Mouse (Mus musculus) cortical plate, adult 2 months (tissue): ENCODE data around the gene Dok5. TPM values are rescaled to one million over a fixed set of nuclear protein-coding genes. Genes with fewer than 3 reads are reported as not detected.

Experiments
- H3K27ac ChIP-seq: fragments of 200-500 bp; 2 replicates; pipeline ENCODE4 v1.5.1; 2012; ENCODE audit warnings: low read length, control low read depth, inconsistent platforms; ENCODE audit not compliant: insufficient read depth
- H3K4me1 ChIP-seq: fragments of 200-500 bp; 2 replicates; pipeline ENCODE4 v1.6.1; 2011; ENCODE audit warnings: low read length; ENCODE audit not compliant: control insufficient read depth, insufficient read depth
- H3K4me3 ChIP-seq: fragments of 200-500 bp; 2 replicates; pipeline ENCODE4 v1.5.1; 2011; ENCODE audit warnings: mild to moderate bottlenecking, low read length, control low read depth; ENCODE audit not compliant: insufficient read depth
- CTCF ChIP-seq: fragments of 200-500 bp; IDR thresholded peaks from 2 replicates; pipeline ENCODE4 v1.5.1; 2011; ENCODE audit warnings: mild to moderate bottlenecking, control low read depth, low read length; ENCODE audit not compliant: insufficient read depth; ENCODE audit errors: extremely low read depth
- POLR2A ChIP-seq: fragments of 200-500 bp; IDR thresholded peaks from 2 replicates; pipeline ENCODE4 v1.6.1; 2011; ENCODE audit warnings: mild to moderate bottlenecking, low read length, control low read depth; ENCODE audit not compliant: insufficient read depth; ENCODE audit errors: extremely low read depth
- polyA plus RNA-seq: library from polyadenylated mRNA; depleted of rRNA; stranded (reverse); fragments of >200 nt; gene quantifications from 2 replicates; pipeline ENCODE4 v1.2.3, GENCODE M21; 2012

The Dok5 gene
- polyA plus RNA-seq, 1 experiment: 32.9 TPM

- no peaks in the 10 kb centered on the region for H3K4me1 ChIP-seq
- TF ChIP-seq POLR2A (no peak), CTCF (no peak)
- no peak overlapping the region for H3K27ac ChIP-seq
- H3K4me3 ChIP-seq: no peak overlapping the region
These were observed 11.2 kb upstream of the Dok5 start for GRCm38 (mm10) chr2:170720386-170720785.

GRCm38 (mm10) chr2:170724136-170724535 lies 7.5 kb upstream of the Dok5 start:
- no peak overlapping the region for H3K27ac ChIP-seq
- no peak for TF ChIP-seq CTCF
- TF ChIP-seq POLR2A: no peak
- H3K4me3 ChIP-seq: no peak overlapping the region
- H3K4me1 ChIP-seq: no peaks in the 10 kb centered on the region

GRCm38 (mm10) chr2:170724716-170725115 lies 6.9 kb upstream of the Dok5 start:
- no peaks in the 10 kb centered on the region for H3K4me1 ChIP-seq
- H3K27ac ChIP-seq: no peak overlapping the region
- TF ChIP-seq POLR2A: no peak
- no peak overlapping the region for H3K4me3 ChIP-seq

GRCm38 (mm10) chr2:170725796-170726195 lies 5.8 kb upstream of the Dok5 start:
- no peak for TF ChIP-seq POLR2A
- Histone ChIP-seq H3K4me1 (peaks cover 4% of the 10 kb centered on the region), H3K27ac (no peak overlapping the region), H3K4me3 (no peak overlapping the region)

DNA sequence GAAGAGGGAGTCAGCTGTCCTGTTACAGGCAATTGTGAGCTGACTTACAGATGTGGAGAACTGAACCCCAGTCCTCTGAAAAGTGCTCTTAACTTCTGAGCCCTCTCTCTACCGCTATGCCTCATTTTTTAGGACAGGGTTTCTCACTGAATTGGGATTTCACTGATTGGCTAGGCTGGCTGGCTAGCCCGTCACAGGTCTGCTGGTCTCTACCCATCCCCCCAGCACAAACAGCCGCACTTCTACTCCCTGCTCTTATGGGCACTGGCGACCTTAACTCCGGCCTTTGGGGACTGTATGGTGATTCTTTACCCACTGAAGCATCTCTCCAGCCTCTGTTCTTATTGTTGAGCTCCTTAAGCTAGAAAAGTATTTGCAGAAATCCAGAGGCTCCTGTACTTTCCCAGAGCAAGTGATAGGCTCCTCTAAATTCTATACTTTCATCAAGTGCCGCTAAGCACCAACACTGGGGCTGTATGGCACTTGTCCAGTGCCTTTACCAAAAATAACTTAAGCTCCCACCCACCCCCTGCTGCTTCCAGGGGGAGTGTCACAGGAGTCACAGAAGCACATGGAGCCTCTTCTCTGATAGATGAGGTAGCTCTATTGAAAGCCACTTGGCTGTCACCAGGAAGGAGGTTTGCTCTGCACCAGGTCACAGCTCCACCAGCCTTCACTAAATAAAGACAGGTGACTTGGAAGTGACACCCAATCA lies 4.5 kb upstream of the Dok5 start:
- H3K27ac ChIP-seq: no peak overlapping the region
- TF ChIP-seq POLR2A (no peak), CTCF (no peak)
- peaks cover 9% of the 10 kb centered on the region for H3K4me1 ChIP-seq
- H3K4me3 ChIP-seq: no peak overlapping the region

- TF ChIP-seq CTCF (no peak), POLR2A (no peak)
- H3K4me3 ChIP-seq: no peak overlapping the region
- peaks cover 9% of the 10 kb centered on the region for H3K4me1 ChIP-seq
These were observed 2.7 kb upstream of the Dok5 start for GRCm38 (mm10) chr2:170728864-170729263.

GRCm38 (mm10) chr2:170729661-170730060 lies 1.9 kb upstream of the Dok5 start:
- H3K4me3 ChIP-seq: no peak overlapping the region
- TF ChIP-seq POLR2A (no peak), CTCF (no peak)
- no peak overlapping the region for H3K27ac ChIP-seq
- H3K4me1 ChIP-seq: peaks cover 9% of the 10 kb centered on the region

More at GRCm38 (mm10) chr2:170728864-170729263, 2.7 kb upstream of the Dok5 start:
- no peak overlapping the region for H3K27ac ChIP-seq

DNA sequence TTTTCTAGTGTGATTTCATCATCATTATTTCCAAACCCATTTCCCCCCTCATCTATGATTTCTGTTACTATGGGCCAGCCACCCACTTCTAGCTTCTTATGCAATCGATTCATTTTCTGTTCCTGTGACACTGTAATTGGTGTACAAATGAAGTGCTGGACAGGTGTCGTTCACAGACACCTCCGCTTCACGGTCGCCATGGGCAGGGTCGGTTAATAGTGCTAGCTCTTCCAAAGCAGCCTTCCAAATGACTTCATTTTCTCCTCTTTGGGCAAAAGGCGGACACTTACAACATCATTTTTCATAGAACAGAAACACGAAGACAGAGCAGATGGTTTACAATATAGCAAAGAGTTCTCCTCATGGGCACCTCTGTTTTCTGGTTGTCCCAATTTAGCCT lies 1.5 kb upstream of the Dok5 start:
- TF ChIP-seq CTCF: no peak
- TF ChIP-seq POLR2A: no peak
- Histone ChIP-seq H3K4me3 (no peak overlapping the region), H3K27ac (no peak overlapping the region), H3K4me1 (peaks cover 9% of the 10 kb centered on the region)

- H3K4me3 ChIP-seq: peak overlapping the region; percentile 93; the same call in 1 of the 2 replicates
- H3K27ac ChIP-seq: no peak overlapping the region
- peaks cover 9% of the 10 kb centered on the region for H3K4me1 ChIP-seq
- TF ChIP-seq POLR2A: no peak
- no peak for TF ChIP-seq CTCF
These were observed 826 bp upstream of the Dok5 start for GRCm38 (mm10) chr2:170730781-170731180.

- Histone ChIP-seq H3K4me3 (peak overlapping the region; percentile 93), H3K27ac (0 out of 2 replicates have a peak overlapping the region, but pooled peaks have one; percentile 42), H3K4me1 (peaks cover 9% of the 10 kb centered on the region)
- no peak for TF ChIP-seq POLR2A
These were observed 402 bp upstream of the Dok5 start for GRCm38 (mm10) chr2:170731205-170731604.

DNA sequence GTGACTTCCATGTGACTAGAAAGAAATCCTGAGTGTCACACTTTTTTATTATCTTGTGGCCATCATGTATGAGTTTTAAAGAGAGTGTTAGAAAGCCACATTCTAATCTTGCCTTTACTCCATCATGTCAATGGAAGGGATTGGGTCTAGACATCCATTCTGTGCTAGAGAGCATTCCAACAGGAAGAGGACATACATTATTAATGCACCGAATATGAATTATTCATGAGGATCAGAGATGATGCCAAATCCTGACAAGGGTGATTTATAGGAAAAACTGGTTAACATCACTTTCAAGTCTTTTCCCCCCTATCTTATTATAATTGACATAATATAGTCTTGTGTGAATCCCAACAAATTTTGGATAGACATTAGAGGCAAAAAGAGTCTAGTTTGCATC lies 2.1 kb downstream of the Dok5 start:
- H3K4me1 ChIP-seq: peaks cover 11% of the 10 kb centered on the region
- H3K27ac ChIP-seq: no peak overlapping the region
- H3K4me3 ChIP-seq: peak overlapping the region; percentile 16; the same call in 1 of the 2 replicates
- TF ChIP-seq CTCF: no peak
- no peak for TF ChIP-seq POLR2A
